Mouse (Mus musculus): ENCODE data around the gene Cir1. TPM values are rescaled to one million over a fixed set of nuclear protein-coding genes. Genes with fewer than 3 reads are reported as not detected.

Cir1 gene
- total RNA-seq, 1 experiment: 7.4 TPM

DNA sequence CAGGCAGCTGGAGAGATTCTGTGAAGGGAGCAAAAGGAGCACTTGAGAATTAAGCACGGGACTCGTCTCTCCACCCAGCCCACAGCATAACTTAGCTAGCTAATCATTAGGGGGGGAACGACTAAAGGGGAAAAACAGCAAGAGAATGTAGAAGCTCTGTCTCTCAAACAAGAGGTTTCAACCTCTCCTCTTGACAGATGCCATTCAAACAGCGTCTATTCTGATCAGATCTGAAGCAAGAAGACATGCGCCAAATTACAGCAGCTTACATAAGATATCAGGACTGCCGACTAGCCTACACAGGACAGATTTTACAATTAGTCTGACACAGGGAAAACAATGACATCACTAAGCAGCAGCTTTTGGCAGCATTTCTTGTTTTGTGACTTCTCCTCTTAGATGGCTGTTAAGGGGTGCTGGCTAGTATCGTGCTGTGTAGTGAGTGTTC lies 39.5 kb upstream of the Cir1 start:
- Histone ChIP-seq H3K4me3 (ENCODE audit: insufficient read depth in 1 of 2, low read depth in 1 of 2, low read length in 2 of 2, poor library complexity in 1 of 2, severe bottlenecking in 1 of 2) (no peak overlapping the region), H3K27ac (ENCODE audit: insufficient read depth, low read depth, low read length, poor library complexity, severe bottlenecking) (no peak overlapping the region), H3K4me1 (ENCODE audit: control insufficient read depth in 2 of 2, insufficient read depth in 2 of 2, low read length in 2 of 2, poor library complexity in 1 of 2) (no peaks in the 10 kb centered on the region), H3K9me3 (ENCODE audit: control insufficient read depth, insufficient read depth, low read depth, low read length) (no peaks in the 10 kb centered on the region), H3K36me3 (ENCODE audit: control insufficient read depth, insufficient read depth, low read length, poor library complexity, severe bottlenecking) (no peaks in the 10 kb centered on the region), H3K9ac (ENCODE audit: insufficient read depth, low read depth, low read length, poor library complexity, severe bottlenecking) (no peak overlapping the region)
- no peak for DNase-seq (ENCODE audit: low read depth, low spot score)
- TF ChIP-seq ZC3H11A (IDR thresholded peaks at IDR 0.05; ENCODE audit: borderline replicate concordance, low read depth, low read length) (no peak), MAFK (IDR thresholded peaks at IDR 0.05; ENCODE audit: insufficient read depth, low read depth, low read length) (no peak), HCFC1 (IDR thresholded peaks at IDR 0.05; ENCODE audit: borderline replicate concordance, insufficient read depth, low read length) (no peak), CHD2 (IDR thresholded peaks at IDR 0.05; ENCODE audit: low read depth, low read length) (no peak), ZNF384 (IDR thresholded peaks at IDR 0.05; ENCODE audit: low read depth, low read length) (no peak)
- in situ Hi-C loops (cut with MboI; ENCODE audit: low sequenced_read_pairs in 2 of 2, unreplicated experiment in 2 of 2): no loop called here

DNA sequence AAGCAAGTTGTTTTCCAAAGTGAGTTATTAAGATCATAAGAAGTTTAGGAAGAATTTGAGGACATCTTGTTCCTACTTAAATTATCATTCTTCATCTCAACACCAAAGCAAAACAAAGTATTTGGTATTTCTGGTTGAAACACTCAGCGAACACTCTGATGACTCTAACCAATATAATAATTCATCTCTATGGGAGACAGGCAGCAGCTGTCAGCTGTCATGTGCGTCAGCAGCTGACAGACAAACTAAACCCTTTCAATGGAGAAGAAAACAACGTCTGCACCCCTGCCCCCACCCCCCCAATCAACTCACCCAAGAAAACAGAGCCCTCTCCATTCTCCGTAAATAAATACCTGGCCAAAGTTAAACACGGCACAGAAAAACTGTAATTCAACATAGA lies 39.0 kb upstream of the Cir1 start:
- no peak for TF ChIP-seq HCFC1 (IDR thresholded peaks at IDR 0.05; ENCODE audit: borderline replicate concordance, insufficient read depth, low read length)
- TF ChIP-seq CHD2 (IDR thresholded peaks at IDR 0.05; ENCODE audit: low read depth, low read length): no peak
- no peak for TF ChIP-seq MAFK (IDR thresholded peaks at IDR 0.05; ENCODE audit: insufficient read depth, low read depth, low read length)
- no peak for TF ChIP-seq ZC3H11A (IDR thresholded peaks at IDR 0.05; ENCODE audit: borderline replicate concordance, low read depth, low read length)
- TF ChIP-seq ZNF384 (IDR thresholded peaks at IDR 0.05; ENCODE audit: low read depth, low read length): no peak
- in situ Hi-C loops (cut with MboI; ENCODE audit: low sequenced_read_pairs in 2 of 2, unreplicated experiment in 2 of 2): no loop called here
- Histone ChIP-seq H3K9ac (ENCODE audit: insufficient read depth, low read depth, low read length, poor library complexity, severe bottlenecking) (no peak overlapping the region), H3K4me3 (ENCODE audit: insufficient read depth in 1 of 2, low read depth in 1 of 2, low read length in 2 of 2, poor library complexity in 1 of 2, severe bottlenecking in 1 of 2) (no peak overlapping the region), H3K27ac (ENCODE audit: insufficient read depth, low read depth, low read length, poor library complexity, severe bottlenecking) (no peak overlapping the region), H3K4me1 (ENCODE audit: control insufficient read depth in 2 of 2, insufficient read depth in 2 of 2, low read length in 2 of 2, poor library complexity in 1 of 2) (no peaks in the 10 kb centered on the region), H3K9me3 (ENCODE audit: control insufficient read depth, insufficient read depth, low read depth, low read length) (no peaks in the 10 kb centered on the region), H3K36me3 (ENCODE audit: control insufficient read depth, insufficient read depth, low read length, poor library complexity, severe bottlenecking) (no peaks in the 10 kb centered on the region)
- no peak for DNase-seq (ENCODE audit: low read depth, low spot score)

DNA sequence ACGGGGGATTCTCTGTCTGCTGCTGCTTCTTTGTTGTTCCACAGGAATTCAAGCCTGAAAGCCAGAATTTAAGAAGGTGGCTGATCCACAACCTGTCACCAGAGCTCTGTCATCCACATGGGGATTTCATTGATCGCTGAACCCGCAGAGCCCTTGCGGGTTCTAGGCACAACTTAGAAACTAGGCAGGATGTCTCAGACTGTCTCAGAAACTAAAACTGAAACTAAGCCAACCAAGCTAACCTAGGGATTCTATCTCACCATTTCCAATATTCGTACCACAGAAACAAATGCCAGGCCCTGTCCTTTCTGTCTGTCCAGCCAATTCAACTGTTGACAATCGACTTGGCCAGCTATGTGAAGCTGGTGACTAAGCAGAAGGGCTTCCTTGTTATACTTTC lies 35.7 kb upstream of the Cir1 start:
- Histone ChIP-seq H3K4me1 (ENCODE audit: control insufficient read depth in 2 of 2, insufficient read depth in 2 of 2, low read length in 2 of 2, poor library complexity in 1 of 2) (no peaks in the 10 kb centered on the region), H3K4me3 (ENCODE audit: insufficient read depth in 1 of 2, low read depth in 1 of 2, low read length in 2 of 2, poor library complexity in 1 of 2, severe bottlenecking in 1 of 2) (no peak overlapping the region), H3K27ac (ENCODE audit: insufficient read depth, low read depth, low read length, poor library complexity, severe bottlenecking) (no peak overlapping the region), H3K9ac (ENCODE audit: insufficient read depth, low read depth, low read length, poor library complexity, severe bottlenecking) (no peak overlapping the region), H3K9me3 (ENCODE audit: control insufficient read depth, insufficient read depth, low read depth, low read length) (no peaks in the 10 kb centered on the region), H3K36me3 (ENCODE audit: control insufficient read depth, insufficient read depth, low read length, poor library complexity, severe bottlenecking) (no peaks in the 10 kb centered on the region)
- in situ Hi-C loops (cut with MboI; ENCODE audit: low sequenced_read_pairs in 2 of 2, unreplicated experiment in 2 of 2): no loop called here
- TF ChIP-seq ZC3H11A (IDR thresholded peaks at IDR 0.05; ENCODE audit: borderline replicate concordance, low read depth, low read length) (no peak), ZNF384 (IDR thresholded peaks at IDR 0.05; ENCODE audit: low read depth, low read length) (no peak), CHD2 (IDR thresholded peaks at IDR 0.05; ENCODE audit: low read depth, low read length) (no peak), HCFC1 (IDR thresholded peaks at IDR 0.05; ENCODE audit: borderline replicate concordance, insufficient read depth, low read length) (no peak), MAFK (IDR thresholded peaks at IDR 0.05; ENCODE audit: insufficient read depth, low read depth, low read length) (no peak)
- no peak for DNase-seq (ENCODE audit: low read depth, low spot score)

- Histone ChIP-seq H3K4me1 (ENCODE audit: control insufficient read depth in 2 of 2, insufficient read depth in 2 of 2, low read length in 2 of 2, poor library complexity in 1 of 2) (no peaks in the 10 kb centered on the region), H3K4me3 (ENCODE audit: insufficient read depth in 1 of 2, low read depth in 1 of 2, low read length in 2 of 2, poor library complexity in 1 of 2, severe bottlenecking in 1 of 2) (no peak overlapping the region), H3K36me3 (ENCODE audit: control insufficient read depth, insufficient read depth, low read length, poor library complexity, severe bottlenecking) (no peaks in the 10 kb centered on the region), H3K9ac (ENCODE audit: insufficient read depth, low read depth, low read length, poor library complexity, severe bottlenecking) (no peak overlapping the region), H3K27ac (ENCODE audit: insufficient read depth, low read depth, low read length, poor library complexity, severe bottlenecking) (no peak overlapping the region), H3K9me3 (ENCODE audit: control insufficient read depth, insufficient read depth, low read depth, low read length) (no peaks in the 10 kb centered on the region)
- TF ChIP-seq MAFK (IDR thresholded peaks at IDR 0.05; ENCODE audit: insufficient read depth, low read depth, low read length) (no peak), CHD2 (IDR thresholded peaks at IDR 0.05; ENCODE audit: low read depth, low read length) (no peak), ZC3H11A (IDR thresholded peaks at IDR 0.05; ENCODE audit: borderline replicate concordance, low read depth, low read length) (no peak), HCFC1 (IDR thresholded peaks at IDR 0.05; ENCODE audit: borderline replicate concordance, insufficient read depth, low read length) (no peak), ZNF384 (IDR thresholded peaks at IDR 0.05; ENCODE audit: low read depth, low read length) (no peak)
- DNase-seq (ENCODE audit: low read depth, low spot score): no peak
- in situ Hi-C loops (cut with MboI; ENCODE audit: low sequenced_read_pairs in 2 of 2, unreplicated experiment in 2 of 2): no loop called here
Measured at GRCm38 (mm10) chr2:73347766-73348165, 35.3 kb upstream of the Cir1 start.

DNA sequence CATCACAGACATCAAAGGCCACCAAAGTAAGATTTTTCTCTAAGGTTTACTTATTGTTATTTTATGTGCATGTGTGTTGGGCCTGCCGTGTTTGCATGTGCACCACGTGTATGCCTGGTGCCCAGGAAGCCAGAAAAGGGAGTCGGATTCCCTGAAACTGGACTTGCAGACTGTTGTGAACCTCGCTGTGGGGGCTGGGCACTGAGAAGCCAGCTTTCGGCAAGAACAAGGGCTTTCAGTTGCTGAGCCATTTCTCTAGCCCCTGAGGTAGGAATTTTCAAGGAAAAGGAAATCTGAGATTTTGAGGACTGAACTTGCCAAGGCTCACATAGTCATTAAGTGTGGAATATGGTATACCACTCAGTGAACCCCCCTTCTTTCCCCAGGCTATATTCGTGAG lies 34.6 kb upstream of the Cir1 start:
- Histone ChIP-seq H3K27ac (ENCODE audit: insufficient read depth, low read depth, low read length, poor library complexity, severe bottlenecking) (no peak overlapping the region), H3K9ac (ENCODE audit: insufficient read depth, low read depth, low read length, poor library complexity, severe bottlenecking) (no peak overlapping the region), H3K4me1 (ENCODE audit: control insufficient read depth in 2 of 2, insufficient read depth in 2 of 2, low read length in 2 of 2, poor library complexity in 1 of 2) (no peaks in the 10 kb centered on the region), H3K4me3 (ENCODE audit: insufficient read depth in 1 of 2, low read depth in 1 of 2, low read length in 2 of 2, poor library complexity in 1 of 2, severe bottlenecking in 1 of 2) (no peak overlapping the region), H3K36me3 (ENCODE audit: control insufficient read depth, insufficient read depth, low read length, poor library complexity, severe bottlenecking) (no peaks in the 10 kb centered on the region), H3K9me3 (ENCODE audit: control insufficient read depth, insufficient read depth, low read depth, low read length) (no peaks in the 10 kb centered on the region)
- in situ Hi-C loops (cut with MboI; ENCODE audit: low sequenced_read_pairs in 2 of 2, unreplicated experiment in 2 of 2): no loop called here
- no peak for DNase-seq (ENCODE audit: low read depth, low spot score)
- TF ChIP-seq ZNF384 (IDR thresholded peaks at IDR 0.05; ENCODE audit: low read depth, low read length): no peak
- TF ChIP-seq CHD2 (IDR thresholded peaks at IDR 0.05; ENCODE audit: low read depth, low read length): no peak
- no peak for TF ChIP-seq MAFK (IDR thresholded peaks at IDR 0.05; ENCODE audit: insufficient read depth, low read depth, low read length)
- TF ChIP-seq HCFC1 (IDR thresholded peaks at IDR 0.05; ENCODE audit: borderline replicate concordance, insufficient read depth, low read length): no peak
- no peak for TF ChIP-seq ZC3H11A (IDR thresholded peaks at IDR 0.05; ENCODE audit: borderline replicate concordance, low read depth, low read length)

Data from ES-E14 (cell line).